Mouse (Mus musculus) layer of hippocampus, postnatal 14 days (tissue): ENCODE measurements at regions not wholly inside any gene's neighbourhood (a gene's known extent, or its start where the extent isn't known, plus 50 kb on each side); places are given as distances from the start of the nearest gene placed in this dataset.
"Not testable (repeated sequence)": the region's sequence is repeated elsewhere in the genome, so short reads cannot be mapped to it uniquely, and the experiment has no call there.

Experiments
- DNase-seq, 2 experiments: peaks; one replicate each; pipeline ENCODE4 v3.0.0; 2021 to 2022; ENCODE audit warnings: low spot score in 2 of 2, mixed read lengths in 1 of 2

DNA sequence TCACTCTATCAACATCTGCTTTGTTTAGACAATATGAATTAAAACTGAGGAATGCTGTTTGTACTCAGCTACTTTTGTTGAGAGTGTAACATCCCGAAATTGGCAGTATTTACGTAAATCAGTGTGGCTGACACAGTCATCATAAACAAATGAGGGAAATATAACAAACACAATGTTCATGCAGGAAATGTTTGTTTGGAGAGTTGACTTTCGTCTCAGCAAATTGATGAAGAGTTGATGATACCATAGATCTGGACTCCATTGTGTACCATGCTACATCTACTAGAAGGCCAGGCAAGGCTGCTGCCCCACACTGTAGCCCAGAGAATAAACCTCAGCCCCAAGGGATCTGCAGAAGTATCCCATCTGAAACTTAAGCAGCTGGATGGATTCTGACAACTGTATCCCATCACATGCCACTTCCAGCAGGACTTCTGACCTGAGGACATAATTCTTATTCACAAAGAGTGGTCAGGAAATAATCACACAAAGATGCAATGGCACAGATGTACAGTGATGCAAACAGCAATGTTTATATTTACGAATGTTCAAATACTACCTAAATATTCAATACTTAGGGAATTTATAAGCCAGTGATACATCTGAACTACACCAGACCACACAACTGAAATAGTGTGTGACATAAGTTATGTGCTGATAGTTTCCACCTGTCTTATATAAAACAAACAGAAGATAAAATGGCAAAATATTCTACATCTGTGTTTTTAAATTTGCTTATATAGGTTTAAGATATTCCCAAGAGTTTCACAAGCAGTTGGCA, 51.3 kb downstream of the Gm21897 start:
- no peak for DNase-seq

GRCm38 (mm10) chr16:15372844-15373243, 55.6 kb downstream of the Gm21897 start:
- DNase-seq = no peak

DNA sequence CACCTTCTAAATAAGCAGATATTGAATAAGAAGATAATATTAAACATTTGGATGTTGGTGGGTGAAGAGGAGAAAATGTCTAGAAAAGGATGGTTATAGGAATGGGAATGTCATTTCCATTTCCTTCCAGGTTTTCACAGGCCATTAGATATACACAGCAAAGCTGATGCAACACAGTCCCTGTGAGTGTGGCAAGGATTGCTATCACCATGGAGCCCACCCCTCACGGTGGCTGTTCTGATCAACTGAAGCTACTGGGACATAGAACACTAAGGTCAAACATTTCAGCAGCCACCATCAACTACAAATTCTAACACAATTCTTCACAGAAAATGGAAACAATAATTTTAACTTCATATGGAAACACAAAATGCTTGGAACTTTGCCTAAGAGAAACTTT, 56.7 kb downstream of the Gm21897 start:
- DNase-seq = no peak

GRCm38 (mm10) chr16:15385557-15386240, 68.4 kb downstream of the Gm21897 start:
- DNase-seq = no peak

DNA sequence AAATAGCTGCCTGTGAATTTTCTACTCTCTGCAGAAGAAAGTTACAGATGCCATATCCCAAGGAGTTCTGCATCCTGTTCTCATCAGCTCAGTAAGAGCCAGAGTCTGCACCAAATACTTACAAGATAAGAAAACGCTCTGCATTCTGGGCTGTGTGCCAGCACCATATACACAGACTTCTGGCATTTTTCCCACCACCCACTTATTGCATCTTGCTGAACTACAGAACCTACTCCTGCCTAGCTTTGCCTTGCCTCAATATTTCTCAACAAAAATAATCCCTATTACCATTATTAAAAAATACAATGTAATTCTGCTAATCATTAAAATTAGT, 69.0 kb downstream of the Gm21897 start:
- peak; percentile 9 to 33 for DNase-seq

DNA sequence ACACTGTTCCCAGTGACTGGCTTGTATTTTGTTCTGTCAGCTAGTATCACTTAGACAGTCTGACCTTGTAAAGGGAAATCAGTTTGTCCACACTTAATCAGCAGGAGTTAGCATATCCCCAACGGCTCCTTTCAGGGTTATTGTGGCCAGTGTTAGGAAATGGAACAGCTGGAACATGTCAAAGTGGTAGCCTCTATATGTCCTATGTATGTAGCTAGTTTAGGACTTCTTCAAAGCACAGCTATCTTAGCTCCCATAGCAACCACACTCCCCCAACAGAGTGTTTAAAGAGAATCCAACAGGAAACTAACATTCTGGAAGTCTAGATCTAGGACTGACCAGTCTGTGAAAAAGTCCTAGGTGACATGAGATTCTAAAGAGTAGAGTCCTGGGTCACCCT, 72.6 kb downstream of the Gm21897 start:
- DNase-seq = no peak

DNA sequence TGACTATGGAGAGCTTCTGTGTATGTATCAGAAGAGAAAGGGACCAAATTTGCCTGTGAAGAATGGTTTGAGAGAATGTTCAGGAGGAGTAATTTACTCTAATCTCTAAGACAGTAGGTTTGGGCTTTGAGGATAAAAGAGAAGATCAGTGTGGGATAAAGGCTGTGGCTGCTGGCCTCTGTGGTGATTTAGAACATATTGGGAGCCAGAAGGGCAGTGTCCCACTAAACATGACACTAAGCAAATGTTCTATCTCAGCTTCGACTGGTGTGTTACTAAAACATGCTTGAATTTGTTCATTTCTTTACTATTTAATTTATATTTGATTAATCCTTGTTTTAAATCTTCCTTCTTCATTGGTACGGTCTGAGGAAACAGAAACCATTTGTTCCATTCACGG, 113.1 kb downstream of the Gm21897 start:
- no peak for DNase-seq

DNA sequence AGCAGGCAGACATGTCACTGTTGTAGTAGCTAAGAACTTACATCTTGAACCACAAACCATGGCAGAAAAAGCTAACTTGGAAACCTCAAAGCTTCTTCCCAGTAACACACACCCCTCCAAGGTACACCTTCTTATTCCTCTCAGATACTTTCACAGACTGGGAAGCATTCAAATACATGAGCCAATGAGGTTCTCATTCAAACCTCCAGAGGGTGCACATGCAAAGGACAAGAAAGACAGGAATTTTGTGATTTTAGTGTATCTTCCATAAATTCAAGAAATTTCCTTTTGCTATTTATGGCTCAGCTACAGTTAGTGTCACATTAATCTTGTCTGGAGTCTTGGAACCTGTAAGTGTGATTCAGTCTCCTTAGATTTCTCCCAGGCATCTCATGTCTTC, 115.4 kb downstream of the Gm21897 start:
- DNase-seq = no peak

GRCm38 (mm10) chr16:15462856-15463255, 145.6 kb downstream of the Gm21897 start:
- not testable (repeated sequence) for DNase-seq

DNA sequence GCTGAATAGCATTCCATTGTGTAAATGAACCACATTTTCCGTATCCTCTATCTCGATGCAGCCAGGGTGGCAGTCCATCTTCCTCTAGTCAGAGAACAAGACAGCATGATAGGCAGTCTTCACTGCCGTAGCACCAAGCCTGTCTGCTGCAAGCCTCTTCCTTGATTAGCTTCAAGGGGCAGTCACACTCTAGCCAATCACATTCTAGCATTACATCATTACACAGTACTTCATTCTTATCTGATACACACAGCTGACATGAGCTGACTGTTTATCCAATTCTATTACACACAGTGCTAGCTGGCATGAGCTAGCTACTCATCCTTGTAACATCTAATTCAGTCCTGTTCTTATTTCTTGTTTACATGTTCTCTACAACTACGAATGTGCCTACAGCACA, 156.6 kb downstream of the Gm21897 start:
- DNase-seq = no peak

DNA sequence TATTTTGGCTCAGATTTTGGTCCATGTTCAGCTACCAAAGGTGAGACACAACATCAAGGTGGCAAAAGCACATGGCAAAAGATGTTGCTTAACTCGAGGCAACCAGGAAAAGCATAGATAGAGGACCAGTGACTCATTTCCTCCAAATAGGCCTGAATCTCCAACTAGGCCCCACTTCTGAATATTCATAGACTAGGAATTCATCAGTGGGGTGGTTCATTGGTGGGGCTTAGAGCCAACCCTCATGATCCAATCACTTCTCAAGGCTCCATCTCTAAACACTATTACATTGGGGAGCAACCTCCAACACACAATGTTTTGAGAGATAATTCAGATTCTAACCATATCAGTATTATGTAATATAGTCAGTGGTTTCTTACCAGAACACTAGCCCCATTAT, 161.6 kb downstream of the Gm21897 start:
- no peak for DNase-seq

GRCm38 (mm10) chr16:15491328-15491999, 174.2 kb downstream of the Gm21897 start:
- DNase-seq = no peak

GRCm38 (mm10) chr16:15493236-15493635, 176.0 kb downstream of the Gm21897 start:
- DNase-seq = no peak
